Mouse (Mus musculus) kidney, postnatal 0 days (tissue): ENCODE measurements at regions not wholly inside any gene's neighbourhood (a gene's known extent, or its start where the extent isn't known, plus 50 kb on each side); places are given as distances from the start of the nearest gene placed in this dataset.

Experiments used
- ATAC-seq: fragments of 200-750 bp; cut with Nextera tagmentation; replicated peaks from 2 replicates; pipeline ENCODE4 v1.8.0; 2017; ENCODE audit warnings: low read depth, moderate number of reproducible peaks, moderate TSS enrichment, moderate library complexity; ENCODE audit not compliant: low FRiP score
- DNase-seq: peaks from one replicate; pipeline ENCODE4 v3.0.0-alpha.2; 2016; ENCODE audit warnings: low spot score
- H3K27ac ChIP-seq: fragments of 300-500 bp; sonication (generic); 2 replicates; pipeline ENCODE4 v1.5.1; 2014; ENCODE audit warnings: mild to moderate bottlenecking
- H3K27me3 ChIP-seq: fragments of 300-500 bp; sonication (generic); 2 replicates; pipeline ENCODE4 v1.6.1; 2014; ENCODE audit warnings: low read length, mixed read lengths; ENCODE audit not compliant: insufficient read depth
- H3K36me3 ChIP-seq: fragments of 300-500 bp; sonication (generic); 2 replicates; pipeline ENCODE4 v1.6.1; 2014; ENCODE audit warnings: low read length, mixed read lengths; ENCODE audit not compliant: insufficient read depth
- H3K4me1 ChIP-seq: fragments of 300-500 bp; sonication (generic); replicated peaks from 2 replicates; pipeline ENCODE4 v1.6.1; 2014; ENCODE audit warnings: antibody characterized with exemption, low read length, mixed read lengths; ENCODE audit not compliant: insufficient read depth
- H3K4me2 ChIP-seq: fragments of 300-500 bp; sonication (generic); 2 replicates; pipeline ENCODE4 v1.6.1; 2014; ENCODE audit warnings: mild to moderate bottlenecking, low read length, moderate library complexity, mixed read lengths
- H3K4me3 ChIP-seq: fragments of 300-500 bp; sonication (generic); replicated peaks from 2 replicates; pipeline ENCODE4 v1.5.1; 2014; ENCODE audit warnings: low read depth, low read length
- H3K9ac ChIP-seq: fragments of 300-500 bp; sonication (generic); 2 replicates; pipeline ENCODE4 v1.6.1; 2014; ENCODE audit warnings: low read depth, low read length
- H3K9me3 ChIP-seq: fragments of 300-500 bp; sonication (generic); replicated peaks from 2 replicates; pipeline ENCODE4 v1.6.1; 2016; ENCODE audit warnings: low read length, inconsistent platforms, mixed read lengths
- CTCF ChIP-seq: IDR thresholded peaks from 2 replicates; pipeline ENCODE4 v1.5.1; 2016; ENCODE audit warnings: antibody characterized with exemption, low read depth, mild to moderate bottlenecking, moderate library complexity
- WGBS: fragments of 180-500 bp; shearing (Covaris S2); extraction: QIAGEN DNeasy Blood & Tissue Kit; methylation state at CpG from one replicate; pipeline ENCODE4 v1.1.7; 2014; 5-methylcytosine and 5-hydroxymethylcytosine counted together

DNA sequence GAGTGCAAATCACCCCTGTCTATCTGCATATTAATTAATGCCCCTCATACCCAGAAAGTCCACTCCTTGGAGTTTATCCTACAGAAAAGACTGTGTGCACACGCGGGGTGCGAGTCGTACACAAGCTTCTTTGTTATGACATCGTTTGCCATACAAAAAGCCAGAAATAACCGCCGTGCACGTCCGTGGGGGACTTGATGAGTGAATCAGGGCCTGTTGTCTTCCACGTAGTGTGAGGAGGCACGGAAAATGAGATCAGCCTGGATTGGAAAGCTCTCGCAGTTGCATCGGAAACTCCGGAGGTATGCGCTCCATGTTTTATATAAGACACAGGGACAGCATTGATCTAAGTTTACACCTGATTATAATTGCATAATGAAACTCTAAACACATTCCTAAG lies 120.3 kb downstream of the Etnk1 start:
- Histone ChIP-seq H3K27me3 (no peaks in the 10 kb centered on the region), H3K4me1 (no peaks in the 10 kb centered on the region), H3K4me3 (no peak overlapping the region), H3K9ac (no peak overlapping the region), H3K27ac (no peak overlapping the region), H3K36me3 (no peaks in the 10 kb centered on the region), H3K4me2 (no peak overlapping the region), H3K9me3 (no peaks in the 10 kb centered on the region)
- no peak for DNase-seq
- WGBS, result 93% methylated on average over 15 of the region's 15 CpGs
- TF ChIP-seq CTCF, result no peak
- no peak for ATAC-seq

DNA sequence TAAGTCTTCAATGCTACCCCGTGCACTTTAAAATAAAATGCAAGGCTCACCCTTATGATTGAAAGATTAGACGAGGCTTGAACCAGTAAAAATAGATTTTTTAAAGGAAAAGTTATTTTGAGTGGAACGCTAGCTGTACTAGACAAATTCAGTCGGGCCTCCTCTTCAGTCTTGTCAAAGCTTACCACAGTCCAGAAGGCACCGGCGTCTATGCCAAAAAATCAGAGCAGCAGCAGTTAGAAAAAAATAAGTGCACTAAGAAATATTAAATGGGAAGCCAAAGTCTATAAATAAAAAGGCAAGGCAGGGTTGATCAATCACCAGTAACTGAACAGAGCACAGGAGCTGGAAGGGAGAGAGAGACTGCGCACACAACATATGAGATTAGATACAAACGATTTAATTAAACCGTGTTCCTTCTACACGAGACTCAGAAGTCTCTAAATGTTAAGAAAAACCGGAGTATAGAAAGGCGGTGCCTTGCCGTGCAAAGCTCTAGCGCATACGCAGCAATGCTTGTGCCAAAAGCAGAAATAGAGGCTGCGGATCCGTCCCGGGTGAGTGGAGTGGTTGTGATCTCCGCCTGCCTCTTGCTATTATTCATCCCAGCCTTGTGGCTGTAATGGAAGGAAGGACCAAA lies 121.6 kb downstream of the Etnk1 start:
- H3K4me3 ChIP-seq, result no peak overlapping the region
- no peak for TF ChIP-seq CTCF
- no peaks in the 10 kb centered on the region for H3K36me3 ChIP-seq
- ATAC-seq (no peak), DNase-seq (no peak)
- no peak overlapping the region for H3K9ac ChIP-seq
- H3K4me2 ChIP-seq, result no peak overlapping the region
- H3K9me3 ChIP-seq, result no peaks in the 10 kb centered on the region
- no peaks in the 10 kb centered on the region for H3K4me1 ChIP-seq
- no peak overlapping the region for H3K27ac ChIP-seq
- 87% methylated on average over 19 of the region's 19 CpGs for WGBS
- no peaks in the 10 kb centered on the region for H3K27me3 ChIP-seq

DNA sequence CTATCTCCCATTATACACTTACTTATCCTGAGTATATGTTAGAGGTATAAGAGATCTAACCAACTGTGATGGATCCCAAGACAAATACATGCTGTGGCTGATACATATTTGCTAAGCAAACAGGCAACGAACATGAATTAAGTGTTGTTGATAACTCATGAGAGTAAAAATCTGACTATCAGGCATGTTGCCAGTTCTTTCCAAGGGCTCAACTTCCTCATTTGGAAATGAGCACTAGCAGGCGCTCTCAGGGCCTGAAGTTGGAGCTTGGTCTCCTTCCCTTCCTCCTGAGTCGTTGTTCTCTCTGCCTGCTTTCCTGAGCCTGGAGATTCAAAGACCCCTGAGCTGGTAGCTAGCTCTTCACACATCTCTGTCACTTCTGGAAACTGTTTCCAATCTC lies 126.6 kb downstream of the Etnk1 start:
- H3K36me3 ChIP-seq, result no peaks in the 10 kb centered on the region
- no peak for DNase-seq

DNA sequence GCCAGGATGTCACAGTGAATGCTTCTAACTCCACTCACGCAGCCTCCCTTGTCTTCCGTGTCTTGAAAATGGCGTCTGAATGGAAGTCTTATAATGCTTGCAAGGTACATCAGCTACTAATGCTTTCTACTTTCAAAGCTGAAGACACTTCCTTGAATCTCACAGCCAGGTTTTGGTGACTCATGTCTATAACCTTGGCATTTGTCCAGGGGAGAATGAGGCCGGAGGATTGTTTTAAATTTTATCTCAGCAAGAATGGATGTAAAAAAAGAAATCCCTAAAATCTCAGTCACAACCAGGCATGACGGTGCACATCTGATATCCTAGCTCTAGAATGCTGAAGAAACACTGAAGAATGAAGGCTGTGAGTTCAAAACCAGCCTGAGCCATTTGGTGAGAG lies 131.4 kb downstream of the Etnk1 start:
- Histone ChIP-seq H3K36me3 (no peaks in the 10 kb centered on the region), H3K4me1 (no peaks in the 10 kb centered on the region), H3K27ac (no peak overlapping the region), H3K9ac (no peak overlapping the region), H3K4me2 (no peak overlapping the region), H3K27me3 (no peaks in the 10 kb centered on the region), H3K4me3 (no peak overlapping the region), H3K9me3 (no peaks in the 10 kb centered on the region)
- TF ChIP-seq CTCF, result no peak
- DNase-seq, result no peak
- ATAC-seq, result no peak
- WGBS, result 82% methylated on average over 5 of the region's 5 CpGs

More for the DNA sequence above, 126.6 kb downstream of the Etnk1 start:
- no peaks in the 10 kb centered on the region for H3K9me3 ChIP-seq
- H3K4me2 ChIP-seq, result no peak overlapping the region
- TF ChIP-seq CTCF, result no peak
- no peak overlapping the region for H3K4me3 ChIP-seq
- no peaks in the 10 kb centered on the region for H3K4me1 ChIP-seq
- no peak for ATAC-seq
- 70% methylated on average over 3 of the region's 3 CpGs for WGBS
- H3K27ac ChIP-seq, result no peak overlapping the region
- no peaks in the 10 kb centered on the region for H3K27me3 ChIP-seq
- no peak overlapping the region for H3K9ac ChIP-seq

DNA sequence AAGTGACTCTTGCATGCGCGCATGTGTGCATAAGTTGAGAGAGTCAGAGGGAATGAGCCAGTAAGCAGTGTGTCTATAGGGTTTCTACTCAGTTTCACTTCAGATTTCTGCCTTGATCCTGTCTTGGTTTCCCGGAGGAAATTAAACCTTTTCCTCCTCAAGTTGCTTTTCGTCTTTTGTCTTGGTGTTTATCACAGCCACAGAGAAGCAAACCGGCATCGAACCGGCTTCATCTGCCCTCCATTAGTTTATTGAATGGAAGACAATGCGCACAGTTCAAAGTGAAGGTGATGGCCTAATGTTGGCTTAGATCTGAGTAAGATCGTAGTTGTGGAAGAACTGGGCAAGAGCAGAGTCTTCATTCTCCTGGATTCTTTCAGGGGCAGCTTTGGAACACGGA lies 134.4 kb downstream of the Etnk1 start:
- no peak overlapping the region for H3K27ac ChIP-seq
- no peak for TF ChIP-seq CTCF
- H3K9ac ChIP-seq, result no peak overlapping the region
- no peak overlapping the region for H3K4me2 ChIP-seq
- no peak for ATAC-seq
- no peak for DNase-seq
- no peaks in the 10 kb centered on the region for H3K36me3 ChIP-seq
- H3K27me3 ChIP-seq, result no peaks in the 10 kb centered on the region
- no peak overlapping the region for H3K4me3 ChIP-seq
- no peaks in the 10 kb centered on the region for H3K4me1 ChIP-seq
- 96% methylated on average over 10 of the region's 10 CpGs for WGBS
- H3K9me3 ChIP-seq, result no peaks in the 10 kb centered on the region

DNA sequence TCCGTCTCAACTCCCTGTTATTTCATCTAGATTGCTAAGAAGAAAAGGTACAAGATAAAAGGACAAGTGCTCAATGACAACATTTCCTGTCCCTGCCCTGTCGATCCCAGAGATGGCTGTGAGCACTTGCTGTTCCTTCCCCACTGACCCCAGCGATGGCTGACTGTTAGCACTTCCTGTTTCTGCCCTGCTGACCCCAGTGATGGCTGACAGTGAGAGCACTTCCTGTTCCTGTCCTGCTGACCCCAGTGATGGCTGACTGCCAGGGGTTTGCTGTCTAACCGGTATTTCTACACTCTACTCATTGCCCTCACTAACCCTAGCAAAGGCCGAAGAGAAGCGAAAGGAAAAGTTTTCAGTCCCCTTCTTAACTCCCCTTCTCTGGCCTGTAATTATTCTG lies 140.3 kb downstream of the Etnk1 start:
- H3K9me3 ChIP-seq, result no peaks in the 10 kb centered on the region
- peak; percentile 74; the same call in 1 of the 2 replicates for ATAC-seq
- TF ChIP-seq CTCF, result no peak
- no peak overlapping the region for H3K9ac ChIP-seq
- H3K27ac ChIP-seq, result no peak overlapping the region
- peak; percentile 75 for DNase-seq
- H3K4me2 ChIP-seq, result no peak overlapping the region
- 50% methylated on average over 6 of the region's 6 CpGs for WGBS
- no peaks in the 10 kb centered on the region for H3K27me3 ChIP-seq
- H3K4me3 ChIP-seq, result no peak overlapping the region
- H3K4me1 ChIP-seq, result no peaks in the 10 kb centered on the region
- H3K36me3 ChIP-seq, result no peaks in the 10 kb centered on the region

DNA sequence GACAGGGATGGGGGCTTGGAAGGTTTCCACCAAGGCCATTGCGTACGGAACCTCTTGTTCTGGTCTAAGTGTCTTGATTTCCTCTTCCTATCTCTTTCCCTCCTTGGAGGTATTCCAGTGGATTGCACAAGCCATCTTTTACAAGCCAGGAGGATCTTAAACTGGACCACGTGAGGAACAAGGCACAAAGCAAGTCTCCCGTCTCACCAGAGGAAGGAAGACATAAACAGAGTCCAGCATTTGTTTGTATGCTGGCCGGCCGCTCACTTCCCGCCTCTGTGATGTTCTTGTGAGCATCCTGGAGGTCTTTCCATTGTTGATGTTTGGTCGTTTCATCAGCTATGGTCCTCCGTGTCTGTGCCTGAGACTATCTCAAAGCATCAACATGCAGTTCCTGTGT lies 148.8 kb downstream of the Etnk1 start:
- no peak overlapping the region for H3K27ac ChIP-seq
- DNase-seq, result peak; percentile 29

More for the DNA sequence above, 148.8 kb downstream of the Etnk1 start:
- 60% methylated on average over 9 of the region's 9 CpGs for WGBS
- H3K36me3 ChIP-seq, result no peaks in the 10 kb centered on the region
- H3K9me3 ChIP-seq, result no peaks in the 10 kb centered on the region
- H3K27me3 ChIP-seq, result no peaks in the 10 kb centered on the region
- H3K4me2 ChIP-seq, result no peak overlapping the region
- no peak overlapping the region for H3K4me3 ChIP-seq
- H3K4me1 ChIP-seq, result no peaks in the 10 kb centered on the region
- no peak for ATAC-seq
- no peak overlapping the region for H3K9ac ChIP-seq
- TF ChIP-seq CTCF, result no peak
